Mouse (Mus musculus) cerebellum, postnatal 25 days (tissue): ENCODE measurements around the gene Rflna.
A peak's percentile ranks its signal among the peaks of the same experiment; 100 is the strongest.

ENCODE experiments used
- DNase-seq, 2 experiments: peaks; one replicate each; pipeline ENCODE4 v3.0.0; 2021; ENCODE audit warnings: mixed read lengths in 2 of 2

Rflna gene

DNA sequence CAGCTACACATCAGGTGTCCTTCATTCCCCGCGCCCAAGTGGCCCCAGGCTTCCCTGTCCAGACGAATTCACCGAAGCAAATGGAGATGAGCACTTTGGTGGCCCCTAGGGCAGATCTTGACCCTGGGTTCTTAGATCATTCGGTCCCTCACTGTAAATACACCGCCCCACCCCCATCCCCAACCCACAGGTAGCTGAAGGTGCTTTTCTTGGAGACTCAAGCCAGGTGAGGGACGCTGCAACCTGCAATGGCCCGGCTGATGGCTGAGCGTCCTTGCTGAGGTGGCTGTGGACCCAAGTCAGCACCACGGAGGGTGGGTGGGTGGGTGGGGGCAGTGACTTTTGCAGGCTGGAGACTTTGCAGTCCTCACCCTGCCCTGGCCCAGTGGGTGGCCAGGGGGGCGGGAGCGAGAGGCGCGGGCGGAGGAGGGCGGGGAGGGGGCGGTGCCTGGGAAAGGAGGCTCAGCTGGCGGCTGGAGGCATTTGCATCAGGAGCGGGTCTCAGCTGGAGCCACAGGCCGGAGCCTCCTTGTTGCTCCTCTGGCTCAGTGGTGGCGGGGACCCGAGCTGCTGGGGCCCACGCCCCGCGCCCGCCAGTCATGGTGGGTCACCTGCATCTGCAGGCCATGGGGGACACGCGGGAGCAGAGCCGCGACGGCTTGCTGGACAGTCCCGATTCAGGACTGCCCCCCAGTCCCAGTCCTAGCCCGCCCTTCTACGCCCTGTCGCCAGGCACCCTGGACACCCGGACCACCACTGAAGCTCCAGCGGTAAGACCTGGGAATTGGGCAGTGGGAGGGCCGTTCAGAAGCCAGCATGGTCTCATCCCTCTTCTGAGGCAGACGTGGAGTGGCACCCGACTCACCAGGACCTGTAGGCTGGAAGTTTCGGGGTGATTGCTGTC, at the start of gene Rflna:
Gene Rflna (plus strand): TSS at position 253 of the 904 bp plus-strand sequence.
- peak in 1 of 2 experiments; percentile 40 for DNase-seq

DNA sequence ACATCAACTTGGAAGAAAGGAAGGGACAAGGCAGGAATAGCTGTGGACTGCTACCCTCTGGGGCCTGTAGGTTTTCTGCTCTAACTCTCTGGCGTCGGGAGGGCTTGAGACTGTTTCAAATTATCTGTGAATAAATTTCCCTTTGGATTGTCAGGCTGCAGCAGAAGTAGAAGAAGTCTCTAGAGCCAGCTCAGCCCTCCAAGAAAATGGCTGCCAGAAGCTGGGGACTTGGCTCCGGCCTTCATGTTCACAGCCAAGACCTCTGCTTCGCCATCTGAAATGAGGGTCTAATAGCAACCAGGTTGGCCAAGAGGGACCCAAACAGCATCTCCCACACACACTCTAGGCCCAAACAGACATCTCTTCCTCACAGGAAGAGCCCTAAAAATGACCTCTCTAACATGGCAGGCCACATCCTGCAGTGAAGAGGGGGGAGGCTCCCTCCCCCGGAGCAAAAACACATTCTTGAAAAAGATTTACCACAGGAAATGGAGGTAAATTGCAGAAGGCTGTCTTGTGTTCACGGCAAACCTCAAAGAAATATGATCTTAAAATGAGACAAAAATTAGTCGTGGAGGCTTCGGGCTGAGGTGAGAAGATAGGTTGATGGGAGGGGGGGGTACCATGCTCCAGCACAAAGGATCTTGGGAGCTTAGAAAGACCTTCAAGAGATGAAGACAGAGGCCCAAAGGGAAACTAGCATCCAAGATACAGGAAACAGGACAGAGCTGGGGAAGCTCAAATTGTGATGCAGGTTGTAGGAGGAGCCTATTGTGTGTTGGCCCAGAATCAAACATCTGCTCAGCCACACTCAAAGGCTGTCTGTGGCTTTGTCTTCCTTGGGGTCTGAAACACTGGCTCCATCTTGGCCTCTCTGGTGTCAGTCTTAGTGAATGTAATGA, 48.4 kb upstream of the Rflna start:
- no peak for DNase-seq

DNA sequence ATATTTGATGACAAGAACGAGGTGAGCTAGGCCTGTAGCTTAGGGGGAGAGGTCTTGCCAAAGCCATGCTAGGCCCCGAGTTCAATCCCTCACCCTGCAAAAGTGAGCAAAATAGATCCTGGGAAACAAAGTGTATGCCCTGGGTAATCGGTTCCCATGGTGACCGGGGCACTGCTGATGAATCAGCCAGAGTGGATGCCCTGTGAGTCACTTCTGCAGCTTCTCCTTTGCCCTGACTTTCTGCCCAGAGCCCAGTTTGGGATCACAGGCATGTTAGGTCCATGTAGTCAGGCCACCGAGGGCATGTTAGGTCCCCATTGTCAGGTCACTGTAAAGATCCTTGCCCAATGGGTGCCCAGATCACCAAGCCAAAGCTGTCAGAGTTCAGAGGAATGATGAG, 45.5 kb upstream of the Rflna start:
- DNase-seq: no peak

DNA sequence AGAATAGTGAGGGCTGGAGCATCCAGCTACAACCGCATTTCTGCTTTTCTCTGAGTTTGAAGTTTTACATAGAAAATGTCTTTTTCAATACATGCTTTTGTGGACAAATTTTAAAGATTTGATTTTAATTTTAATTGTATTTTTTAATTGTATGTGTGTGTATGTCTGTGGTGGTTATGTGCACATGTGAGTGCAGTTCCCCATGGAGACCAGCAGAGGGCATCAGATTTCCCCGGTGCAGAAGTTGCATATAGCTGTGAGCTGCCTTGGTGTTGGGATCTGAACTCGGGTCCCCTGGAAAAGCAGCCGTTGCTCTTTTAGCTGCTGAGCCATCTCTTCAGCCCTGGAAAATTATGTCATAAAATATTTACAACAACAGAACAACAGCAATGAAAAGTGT, 43.9 kb upstream of the Rflna start:
- no peak for DNase-seq

DNA sequence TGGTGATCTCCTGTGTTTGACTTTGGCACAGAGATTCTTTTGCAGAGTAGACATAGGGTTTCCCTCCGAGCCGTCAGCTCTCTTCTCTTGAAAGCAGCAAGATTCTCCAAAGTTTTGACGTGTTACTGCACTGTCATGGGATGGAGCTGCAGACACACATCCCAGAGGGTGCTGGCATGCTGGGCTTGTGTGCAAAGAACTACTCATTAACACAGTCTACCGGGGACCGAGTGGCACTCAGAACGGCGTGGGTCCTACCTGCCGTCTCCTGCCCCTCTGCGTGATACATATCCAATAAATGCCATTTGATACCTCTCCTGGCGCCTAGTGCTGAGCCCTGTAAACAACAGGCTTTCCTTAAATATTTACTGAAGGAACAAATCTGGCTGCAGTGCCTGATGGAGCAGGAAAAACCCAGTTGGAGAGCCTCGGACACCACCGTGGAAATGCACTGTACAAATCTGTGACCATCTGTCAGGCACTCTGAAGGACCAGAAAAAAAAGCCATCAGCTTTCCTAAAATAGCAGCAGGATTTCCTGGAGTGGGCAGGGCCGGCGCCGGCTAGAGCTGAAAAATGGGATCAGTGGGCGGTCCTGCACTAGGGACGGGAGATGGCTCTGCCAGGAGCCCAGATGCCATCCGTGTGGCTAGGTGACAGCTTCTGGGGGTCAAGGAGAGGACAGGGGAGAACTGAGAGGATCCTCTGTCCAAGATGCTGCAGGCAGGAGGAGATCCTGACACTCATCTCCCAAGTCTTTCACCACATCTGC, 42.7 kb upstream of the Rflna start:
- DNase-seq: peak; percentile 89 to 92

DNA sequence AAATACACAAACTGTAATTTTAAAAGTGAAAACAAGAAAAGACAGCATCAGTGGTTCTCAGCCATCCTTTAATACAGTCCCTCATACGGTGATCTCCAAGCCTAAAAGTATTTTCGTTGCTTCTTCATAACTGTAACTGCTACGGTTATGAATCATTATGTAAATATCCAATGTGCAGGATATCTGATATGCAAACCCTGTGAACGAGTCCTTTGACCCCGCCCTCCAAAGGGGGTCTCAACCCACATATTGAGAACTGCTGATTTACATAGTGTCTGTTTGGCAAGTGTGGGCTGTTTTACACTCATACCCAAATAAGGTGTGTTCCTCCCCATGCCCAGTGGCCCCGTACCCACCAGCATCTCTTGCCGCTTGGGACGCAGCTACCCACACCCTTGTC, 41.6 kb upstream of the Rflna start:
- DNase-seq: no peak

DNA sequence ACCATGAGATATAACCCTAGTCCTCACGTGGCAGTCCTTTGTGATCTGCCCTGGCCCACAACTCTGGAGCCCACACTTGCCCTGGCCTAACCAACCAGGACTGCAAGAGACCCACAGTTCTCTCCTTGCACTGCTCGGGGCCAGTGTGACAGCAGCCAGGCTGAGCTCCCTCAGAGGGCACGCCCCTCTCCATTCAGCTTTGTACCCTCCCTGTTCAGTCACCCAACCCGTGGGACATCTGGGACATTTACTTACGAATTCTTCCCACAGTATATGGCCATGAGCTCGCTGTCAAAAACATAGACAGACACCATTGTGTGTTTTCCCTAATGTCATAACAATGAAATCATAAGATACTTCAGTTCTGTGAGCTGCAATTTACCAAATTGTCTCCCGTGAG, 40.3 kb upstream of the Rflna start:
- no peak for DNase-seq

DNA sequence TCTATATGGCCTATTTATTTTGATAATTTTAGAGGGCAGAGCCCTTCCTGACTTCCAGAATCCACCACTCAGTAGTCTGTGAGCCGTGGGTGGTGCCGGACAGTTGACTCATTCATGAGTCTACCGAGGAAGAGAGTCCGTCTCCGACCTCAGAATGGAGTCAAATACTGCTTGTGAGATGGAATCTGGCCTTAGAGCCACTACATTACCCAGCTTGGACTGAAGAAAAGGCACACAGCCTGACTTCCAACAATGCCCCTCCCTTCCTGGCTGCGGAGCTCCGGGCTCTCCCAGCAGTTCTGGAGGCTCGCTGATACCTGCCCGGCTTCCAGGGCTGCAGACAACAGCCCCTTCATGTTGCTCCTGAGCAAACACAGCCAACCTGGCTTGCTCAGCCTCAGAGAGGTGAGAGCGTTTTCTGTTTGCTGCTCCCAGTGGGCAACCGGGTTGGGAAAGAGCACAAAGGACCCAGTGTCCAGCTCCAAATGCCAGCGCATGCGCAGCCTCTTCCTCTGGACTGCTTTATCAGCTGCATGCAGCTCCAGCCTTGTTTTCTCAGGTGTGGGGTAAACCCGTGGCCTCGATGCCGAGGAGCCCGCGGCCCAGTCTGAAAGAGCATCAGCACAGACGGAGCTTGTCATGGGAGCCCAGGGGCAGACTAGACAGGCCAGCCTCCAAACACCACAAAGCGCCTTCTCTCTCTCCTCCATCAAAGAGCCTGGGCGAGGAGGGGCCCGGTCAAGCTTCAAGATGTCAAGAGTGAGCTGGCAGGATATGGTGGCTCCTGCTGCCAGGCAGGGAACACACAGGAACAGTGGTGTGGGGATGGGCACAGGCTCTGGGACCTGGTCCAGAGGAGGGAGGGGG, 39.0 kb upstream of the Rflna start:
- DNase-seq: peak; percentile 80

DNA sequence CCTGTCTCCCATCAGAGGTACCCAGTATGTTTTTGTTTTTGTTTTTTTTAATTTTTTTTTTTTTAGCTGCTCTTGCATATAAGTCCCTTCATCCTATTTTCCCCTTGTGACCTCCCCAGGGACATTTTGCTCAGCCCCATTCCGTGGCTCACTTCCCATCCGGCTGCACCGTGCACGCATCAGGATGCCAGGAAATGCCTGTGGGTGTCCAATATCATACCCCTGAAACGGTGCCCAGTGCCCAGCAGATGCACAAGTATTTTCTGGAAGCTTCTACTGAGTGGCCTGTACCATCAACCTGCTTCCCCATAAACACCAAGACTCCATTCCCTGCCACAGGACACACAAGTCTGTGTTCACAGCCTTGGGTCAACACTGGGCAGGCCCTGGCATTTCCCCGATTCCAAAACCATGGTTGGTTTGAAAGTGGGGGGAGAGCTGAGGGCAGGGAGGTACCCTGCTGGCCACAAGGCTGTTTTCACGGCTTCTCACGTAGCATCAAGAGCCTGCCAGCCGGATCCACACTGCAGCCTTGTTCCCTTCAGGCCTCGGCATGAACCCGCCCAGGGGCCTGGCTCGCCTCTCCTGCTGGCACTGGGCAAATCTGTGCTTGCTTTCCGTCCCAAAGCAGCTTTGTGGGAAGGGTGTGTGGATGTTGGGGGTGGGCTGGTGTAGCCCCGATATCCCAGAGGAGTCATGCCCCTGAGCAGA, 36.2 kb upstream of the Rflna start:
- peak; percentile 56 to 64 for DNase-seq

DNA sequence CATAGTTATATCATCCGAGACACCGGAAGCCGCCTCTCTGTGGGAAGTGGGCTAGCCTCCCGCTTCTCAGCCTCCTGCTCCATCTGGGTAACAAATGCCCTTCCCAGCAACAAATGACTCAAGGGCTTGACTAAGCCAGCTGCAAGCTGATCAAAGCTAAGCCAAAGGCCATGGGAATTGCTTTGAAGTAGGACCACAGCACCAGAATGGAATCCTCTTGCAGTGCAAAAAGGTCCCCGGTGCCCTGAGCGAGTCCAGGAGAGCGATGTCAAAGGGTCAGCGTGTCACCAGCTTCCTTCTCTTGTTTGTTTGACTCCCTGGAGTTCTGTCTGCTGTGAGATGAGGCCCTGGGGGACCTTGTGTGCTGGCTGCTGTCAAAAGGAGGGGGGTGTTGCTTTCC, 33.2 kb upstream of the Rflna start:
- no peak for DNase-seq

DNA sequence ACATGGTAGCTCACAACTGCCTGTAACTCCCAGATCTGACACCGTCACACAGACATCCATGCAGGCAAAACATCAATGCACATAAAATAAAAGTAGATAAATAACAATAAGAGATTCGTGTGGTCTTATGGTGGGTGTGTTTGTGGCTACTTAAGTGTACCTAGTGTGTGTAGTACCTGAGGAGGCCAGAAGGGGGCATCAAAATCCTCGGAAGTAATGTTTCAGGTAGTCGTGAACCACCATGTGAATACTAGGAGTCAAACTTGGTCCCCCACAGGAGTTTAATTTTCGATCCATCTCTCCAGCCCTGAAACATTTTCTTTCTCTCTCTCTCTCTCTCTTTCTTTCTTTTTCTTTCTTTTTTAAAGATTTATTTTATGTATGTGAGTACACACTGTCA, 16.8 kb upstream of the Rflna start:
- DNase-seq: no peak

DNA sequence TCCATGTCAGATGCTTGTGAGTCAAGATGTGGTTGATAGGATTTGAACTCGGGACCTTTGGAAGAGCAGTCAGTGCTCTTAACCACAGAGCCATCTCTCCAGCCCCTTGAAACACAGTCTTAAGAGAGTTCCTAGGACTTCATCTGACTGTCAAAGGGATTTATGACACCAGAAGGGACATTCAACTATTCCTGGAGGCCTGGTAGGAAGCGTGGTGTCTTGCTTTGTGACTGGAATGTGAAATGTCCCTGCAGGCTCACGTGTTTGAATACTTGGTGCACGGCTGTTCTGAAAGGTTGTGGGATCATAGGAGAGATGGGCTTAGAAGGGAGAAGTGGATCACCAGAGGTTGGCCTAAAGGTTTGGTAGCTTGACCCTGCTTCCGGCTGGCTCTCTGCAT, 16.4 kb upstream of the Rflna start:
- DNase-seq: no peak

DNA sequence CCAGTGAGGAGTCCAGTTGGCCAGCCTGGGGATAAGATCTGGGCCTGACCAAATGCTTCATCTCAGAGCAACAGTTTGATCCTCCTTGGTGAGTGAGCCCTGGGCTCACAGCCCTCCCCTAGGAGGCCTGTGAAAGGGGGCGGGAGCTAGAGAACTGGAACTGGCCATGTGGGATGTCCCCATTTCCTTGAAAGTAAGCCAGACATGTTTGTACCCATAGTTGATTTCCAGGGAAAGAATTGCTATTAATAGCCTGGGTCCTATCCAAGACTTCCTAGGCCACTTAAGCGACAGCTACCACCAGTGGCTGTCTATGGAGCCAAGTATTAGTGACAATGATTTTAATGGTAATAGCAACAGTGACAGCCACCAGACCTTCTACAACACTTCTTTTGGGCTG, 13.3 kb upstream of the Rflna start:
- DNase-seq: no peak

DNA sequence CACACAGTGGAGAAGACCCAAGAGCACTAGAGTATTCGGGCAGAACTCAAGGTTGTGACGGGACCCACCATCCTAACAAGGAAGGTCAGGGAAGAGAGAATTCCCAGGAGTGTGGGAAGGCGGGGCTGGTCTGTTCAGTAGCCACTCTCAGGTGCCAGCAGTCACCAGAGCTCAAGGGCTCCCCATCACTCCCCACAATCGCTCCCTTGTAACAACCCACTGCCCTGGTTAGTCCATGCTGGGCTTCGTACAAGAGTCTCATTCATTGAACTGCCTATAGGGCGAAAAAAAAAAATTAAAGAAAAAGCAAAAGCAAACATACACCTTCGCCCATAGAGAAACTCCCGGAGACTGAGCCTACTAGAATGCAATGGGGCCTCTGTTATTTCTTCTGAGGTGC, 10.7 kb upstream of the Rflna start:
- no peak for DNase-seq

DNA sequence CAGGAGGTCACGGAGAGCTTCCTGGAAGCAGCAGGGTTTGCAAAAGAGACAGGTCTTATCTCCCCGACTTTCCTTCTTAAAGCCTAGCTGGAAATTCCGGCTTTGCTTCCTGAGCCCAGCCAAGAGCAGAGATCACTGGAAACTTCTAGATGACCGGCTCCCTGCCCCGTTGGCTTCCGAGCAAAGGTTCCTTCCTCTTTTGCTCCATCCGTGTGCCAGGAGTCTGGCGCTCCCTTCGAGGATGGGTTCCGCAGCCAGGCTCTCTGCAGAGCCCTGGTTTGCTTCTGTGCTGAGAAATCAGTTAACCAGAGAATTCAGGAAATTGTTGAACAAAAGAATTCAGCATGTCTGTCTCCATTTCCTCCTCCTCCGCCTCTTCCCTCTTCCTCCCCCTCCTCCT, 10.1 kb upstream of the Rflna start:
- peak in 1 of 2 experiments; percentile 50 for DNase-seq

DNA sequence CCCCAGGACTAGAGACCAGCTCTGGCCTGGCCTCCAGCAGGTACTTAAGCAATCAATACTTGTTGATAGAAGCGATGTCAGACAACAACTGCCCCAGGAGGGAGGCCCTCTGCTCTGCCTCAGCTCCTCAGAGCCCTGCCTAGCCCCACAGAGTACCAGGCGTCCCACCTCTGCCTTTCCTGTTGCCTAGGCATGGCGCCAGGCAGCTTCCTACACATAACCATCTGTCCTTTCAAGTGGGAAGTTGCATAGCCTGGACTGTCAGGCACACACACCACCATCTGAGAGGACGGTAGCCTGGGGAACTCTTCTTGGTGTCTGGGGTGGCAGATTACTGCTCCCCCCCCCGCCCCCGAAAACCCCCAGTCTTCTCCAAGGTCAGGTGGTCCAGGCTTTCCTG, 6.2 kb upstream of the Rflna start:
- no peak for DNase-seq

DNA sequence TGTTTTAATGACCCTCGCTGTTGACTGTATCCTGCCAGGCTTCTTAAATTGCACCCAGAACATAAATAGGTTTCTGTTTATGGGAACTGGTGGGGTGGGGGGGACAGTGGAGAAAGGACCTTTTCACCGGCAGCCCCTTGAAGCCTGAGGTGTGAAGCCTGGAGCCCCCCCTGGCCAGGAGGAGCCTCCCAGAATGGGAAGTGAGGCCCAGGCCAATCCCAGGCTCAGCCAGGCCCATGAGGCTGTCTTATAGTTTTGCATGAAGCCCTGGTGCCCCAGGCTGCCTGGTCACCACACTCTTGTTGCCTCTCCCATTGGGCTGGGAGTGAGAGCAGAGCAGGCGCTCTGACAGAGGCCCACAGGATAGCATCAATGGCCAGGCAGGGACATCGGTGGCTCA, 5.1 kb upstream of the Rflna start:
- no peak for DNase-seq

DNA sequence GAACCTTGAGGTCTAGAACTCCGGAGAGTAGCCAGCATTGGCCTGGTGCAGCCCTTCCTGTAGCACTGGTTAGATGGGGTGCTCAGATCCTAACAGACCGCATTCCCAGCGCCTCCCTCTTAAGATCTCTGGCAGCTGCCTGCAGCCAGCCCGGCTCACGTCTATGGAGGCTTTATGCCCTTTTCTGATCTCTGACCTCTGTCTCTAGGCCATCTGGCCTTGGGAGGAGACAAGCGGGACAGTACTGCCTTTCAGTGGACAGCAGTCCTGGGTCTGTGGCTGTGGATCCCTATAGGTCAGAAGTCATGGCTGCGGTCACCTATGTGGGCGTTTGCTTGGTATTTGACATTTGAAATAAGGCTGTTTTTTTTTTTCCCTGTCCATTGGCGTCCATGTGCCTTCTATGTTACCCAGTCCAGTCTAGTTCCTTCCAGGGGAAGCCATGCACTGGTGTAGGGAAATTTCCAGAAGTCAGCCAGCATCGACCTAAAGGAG, 2.2 kb upstream of the Rflna start:
- no peak for DNase-seq

DNA sequence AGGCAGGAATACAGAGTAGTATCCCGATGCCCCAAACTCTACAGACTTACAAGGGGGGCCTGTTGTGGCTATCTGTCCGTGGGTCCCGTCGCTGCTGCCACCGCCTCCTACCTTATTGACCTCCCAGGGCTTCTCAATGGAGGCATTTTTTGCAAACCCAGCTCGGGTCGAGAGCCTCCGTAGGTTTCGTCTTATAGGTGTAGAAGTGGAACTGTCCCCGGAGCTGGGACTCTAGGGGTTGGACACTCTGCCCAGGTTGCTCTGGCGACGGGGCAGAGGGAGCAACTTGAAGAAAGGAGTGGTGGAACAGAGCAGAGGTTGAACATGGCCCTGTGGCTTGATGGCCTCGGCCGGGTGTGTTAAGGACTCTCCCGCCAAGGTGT, 843 bp downstream of the Rflna start:
- DNase-seq: no peak

DNA sequence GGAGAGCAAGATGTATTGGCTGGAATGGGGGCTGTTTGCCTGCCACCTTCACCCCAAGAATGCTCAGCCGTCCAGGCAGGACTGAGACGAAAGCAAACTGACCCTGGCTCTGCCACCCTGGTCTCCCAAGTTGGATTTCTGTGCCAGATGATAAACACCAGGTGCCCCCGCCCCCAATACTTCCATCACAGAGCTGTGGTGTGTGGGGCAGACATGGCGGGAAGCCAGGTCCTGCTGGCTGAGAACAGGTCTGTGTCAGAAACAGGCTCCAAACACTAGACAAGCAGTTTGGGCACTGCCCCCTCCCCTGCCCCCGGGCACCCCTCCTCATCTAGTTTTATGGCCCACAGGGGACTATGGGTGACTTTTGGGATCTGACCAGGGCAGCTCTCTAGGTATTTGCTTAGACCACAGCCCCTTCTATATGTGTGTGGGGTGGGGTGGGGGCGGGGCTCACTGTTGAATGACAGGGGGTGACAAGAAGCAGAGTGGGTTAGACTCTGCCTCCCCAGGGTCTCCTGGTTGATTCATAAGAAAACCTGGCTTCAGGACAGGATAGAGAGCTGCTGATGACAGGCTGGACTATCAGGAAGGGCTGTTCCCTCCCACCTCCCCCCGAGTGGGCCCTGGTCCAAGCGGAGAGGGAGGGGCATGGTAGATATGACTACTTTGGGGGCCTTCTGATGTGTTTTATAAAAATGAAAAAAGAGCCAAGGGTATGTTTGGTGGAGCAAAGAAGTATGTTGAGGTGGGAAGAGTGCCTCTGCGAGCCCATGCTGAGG, 3.0 kb downstream of the Rflna start:
- DNase-seq: peak in 1 of 2 experiments; percentile 13
